Mouse (Mus musculus): ENCODE results near the gene Bcl2l11. TPM values are rescaled to one million over a fixed set of nuclear protein-coding genes. Genes with fewer than 3 reads are reported as not detected.

Gene Bcl2l11
- total and polyA plus RNA-seq, 3 experiments = 2.3 to 6.3 TPM; not detected in 1

GRCm38 (mm10) chr2:128127121-128127671, 1.4 kb downstream of the Bcl2l11 start (continued):
- TF ChIP-seq ZMIZ1 (IDR thresholded peaks at IDR 0.05; ENCODE audit: low read depth, low read length) (no peak), TCF12 (IDR thresholded peaks at IDR 0.05; ENCODE audit: low read depth, low read length) (no peak), HCFC1 (IDR thresholded peaks at IDR 0.05; ENCODE audit: low read depth, low read length) (0 out of 2 replicates have a peak, but pooled peaks have one; percentile 25), MAZ (IDR thresholded peaks at IDR 0.05; ENCODE audit: low read depth, low read length) (no peak; the same call in 1 of the 2 replicates), MYB (IDR thresholded peaks at IDR 0.05; ENCODE audit: low read depth, low read length) (no peak), E2F4 (IDR thresholded peaks at IDR 0.05; ENCODE audit: borderline replicate concordance, low read depth, low read length) (no peak), USF1 (IDR thresholded peaks at IDR 0.05; ENCODE audit: low read depth, low read length) (no peak), GABPA (IDR thresholded peaks at IDR 0.05; ENCODE audit: low read depth, low read length) (no peak), NELFE (IDR thresholded peaks at IDR 0.05; ENCODE audit: low read depth, low read length) (peak; percentile 49; the same call in 1 of the 2 replicates), ETS1 (IDR thresholded peaks at IDR 0.05; ENCODE audit: low read depth, low read length) (no peak), ZNF384 (IDR thresholded peaks at IDR 0.05; ENCODE audit: low read depth, low read length) (no peak), TBP (IDR thresholded peaks at IDR 0.05; ENCODE audit: low read depth, low read length) (no peak), EP300 (IDR thresholded peaks at IDR 0.05; ENCODE audit: low read depth in 1 of 2, low read length in 2 of 2) (no peak), SIN3A (IDR thresholded peaks at IDR 0.05; ENCODE audit: low read length) (peak; percentile 70), ZKSCAN1 (IDR thresholded peaks at IDR 0.05; ENCODE audit: low read depth, low read length) (no peak), MAFK (IDR thresholded peaks at IDR 0.05; ENCODE audit: borderline replicate concordance, low read depth, low read length) (no peak), ELF1 (IDR thresholded peaks at IDR 0.05; ENCODE audit: low read depth, low read length) (no peak), JUND (IDR thresholded peaks at IDR 0.05; ENCODE audit: low read depth, low read length) (no peak), POLR2AphosphoS5 (IDR thresholded peaks at IDR 0.05; ENCODE audit: borderline replicate concordance, low read depth, low read length) (no peak), TAL1 (IDR thresholded peaks at IDR 0.05; ENCODE audit: low read length) (no peak), GATA1 (IDR thresholded peaks at IDR 0.05; ENCODE audit: low read depth, low read length) (no peak), MAX (IDR thresholded peaks at IDR 0.05; ENCODE audit: low read length) (peak; percentile 56), MEF2A (IDR thresholded peaks at IDR 0.05; ENCODE audit: extremely low read depth, insufficient replicate concordance, low read depth, low read length, poor library complexity, severe bottlenecking) (no peak)

DNA sequence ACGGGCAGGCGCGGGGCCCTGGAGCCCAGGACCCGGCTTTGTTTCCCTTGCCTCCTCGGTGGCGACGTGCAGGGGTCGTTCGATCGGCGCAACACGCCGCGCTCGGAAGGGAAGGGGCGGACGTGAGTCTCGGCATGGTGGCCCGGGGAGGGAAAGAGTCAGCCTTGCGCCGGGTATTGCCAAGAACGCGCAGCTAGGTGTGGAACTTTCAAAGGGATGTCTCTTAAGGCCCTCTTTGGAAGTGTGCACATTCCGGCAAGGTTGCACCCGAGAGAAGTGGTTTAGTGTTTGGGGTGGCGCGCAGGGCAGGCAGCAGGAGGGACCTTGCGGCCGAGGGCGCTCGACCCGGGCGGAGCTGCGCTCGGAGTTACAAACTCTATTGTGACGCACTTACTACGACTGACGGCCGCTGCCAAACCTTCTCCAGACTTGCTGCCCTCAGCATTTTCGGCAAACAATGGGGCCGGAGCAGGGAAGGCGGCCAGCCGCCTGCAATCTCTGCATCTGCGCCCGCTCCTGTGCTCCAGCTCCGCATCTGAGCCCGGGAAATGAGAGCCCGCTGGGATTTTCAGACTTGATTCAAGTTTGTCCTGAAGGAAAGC, 2.0 kb downstream of the Bcl2l11 start:
- DNase-seq (ENCODE audit: low read depth, low spot score) = peak; percentile 74
- H3K9ac ChIP-seq (ENCODE audit: control insufficient read depth, low read depth, low read length, poor library complexity, severe bottlenecking) = peak overlapping the region; percentile 75
- peak overlapping the region; percentile 57 to 92 for H3K4me3 ChIP-seq (ENCODE audit: control insufficient read depth in 1 of 2, insufficient read depth in 1 of 2, low read depth in 2 of 2, low read length in 2 of 2)
- 0 out of 4 replicates have a peak, but pooled peaks cover 0 to 3% of the 10 kb centered on the region in 2 experiments for H3K4me1 ChIP-seq (ENCODE audit: control insufficient read depth in 1 of 2, insufficient read depth in 2 of 2, low read length in 2 of 2)
- no peaks in the 10 kb centered on the region for H3K27me3 ChIP-seq (ENCODE audit: control insufficient read depth in 1 of 2, insufficient read depth in 2 of 2, low read length in 2 of 2)
- H3K36me3 ChIP-seq (ENCODE audit: control insufficient read depth in 1 of 2, insufficient read depth in 2 of 2, low read length in 2 of 2) = no peaks in the 10 kb centered on the region; a peak in 1 of 4 replicates
- no peaks in the 10 kb centered on the region for H3K79me2 ChIP-seq (ENCODE audit: control insufficient read depth, insufficient read depth, low read length, poor library complexity)
- no peak overlapping the region for H3K27ac ChIP-seq (ENCODE audit: control insufficient read depth, low read depth, low read length)
- H3K9me3 ChIP-seq (replicated peaks; ENCODE audit: insufficient read depth, low read length) = no peaks in the 10 kb centered on the region
- TF ChIP-seq USF1 (IDR thresholded peaks at IDR 0.05; ENCODE audit: low read depth, low read length) (no peak), UBTF (IDR thresholded peaks at IDR 0.05; ENCODE audit: borderline replicate concordance, insufficient read depth, low read depth, low read length) (0 out of 2 replicates have a peak, but pooled peaks have one; percentile 12), RCOR1 (IDR thresholded peaks at IDR 0.05; ENCODE audit: low read depth, low read length) (no peak), GABPA (IDR thresholded peaks at IDR 0.05; ENCODE audit: low read depth, low read length) (no peak), MAZ (IDR thresholded peaks at IDR 0.05; ENCODE audit: low read depth, low read length) (0 out of 2 replicates have a peak, but pooled peaks have one; percentile 32), BHLHE40 (IDR thresholded peaks at IDR 0.05; ENCODE audit: borderline replicate concordance, low read depth, low read length) (no peak), ELF1 (IDR thresholded peaks at IDR 0.05; ENCODE audit: low read depth, low read length) (no peak), POLR2AphosphoS5 (IDR thresholded peaks at IDR 0.05; ENCODE audit: borderline replicate concordance, low read depth, low read length) (no peak), MYB (IDR thresholded peaks at IDR 0.05; ENCODE audit: low read depth, low read length) (no peak), NELFE (IDR thresholded peaks at IDR 0.05; ENCODE audit: low read depth, low read length) (0 out of 2 replicates have a peak, but pooled peaks have one; percentile 8), NRF1 (IDR thresholded peaks at IDR 0.05; ENCODE audit: insufficient read depth, low read depth, low read length, poor library complexity, severe bottlenecking) (no peak), MAX (IDR thresholded peaks at IDR 0.05; ENCODE audit: low read length) (no peak), ZMIZ1 (IDR thresholded peaks at IDR 0.05; ENCODE audit: low read depth, low read length) (no peak), POLR2A (IDR thresholded peaks at IDR 0.05; ENCODE audit: control insufficient read depth in 1 of 2, insufficient read depth in 1 of 2, low read depth in 1 of 2, low read length in 2 of 2, poor library complexity in 1 of 2) (no peak; a peak in 1 of 4 replicates), SMC3 (IDR thresholded peaks at IDR 0.05; ENCODE audit: low read depth, low read length) (no peak), GATA1 (IDR thresholded peaks at IDR 0.05; ENCODE audit: low read depth, low read length) (no peak), ETS1 (IDR thresholded peaks at IDR 0.05; ENCODE audit: low read depth, low read length) (no peak), RAD21 (IDR thresholded peaks at IDR 0.05; ENCODE audit: low read depth, low read length) (no peak), HCFC1 (IDR thresholded peaks at IDR 0.05; ENCODE audit: low read depth, low read length) (no peak), MEF2A (IDR thresholded peaks at IDR 0.05; ENCODE audit: extremely low read depth, insufficient replicate concordance, low read depth, low read length, poor library complexity, severe bottlenecking) (no peak)
